Mouse (Mus musculus): Measurements from ENCODE around the gene Eea1.

- no peak for TF ChIP-seq CTCF (IDR thresholded peaks at IDR 0.05; ENCODE audit: borderline replicate concordance, insufficient read depth, low read depth, low read length)
- TF ChIP-seq POLR2A (IDR thresholded peaks at IDR 0.05; ENCODE audit: borderline replicate concordance, insufficient read depth, low read length): no peak
Observed at GRCm38 (mm10) chr10:96035951-96036350, 95.5 kb downstream of the Eea1 start.
